Mouse (Mus musculus) G1E (cell line): Measurements from ENCODE around the gene Gm156.

Source experiments
- CTCF ChIP-seq: IDR thresholded peaks from 2 replicates; pipeline ENCODE4 v1.5.1; 2012; ENCODE audit warnings: low read depth, low read length, inconsistent platforms, mixed read lengths
- GATA1 ChIP-seq: IDR thresholded peaks from 2 replicates; pipeline ENCODE4 v1.6.1; 2012; ENCODE audit warnings: borderline replicate concordance, low read length, inconsistent platforms, mixed read lengths
- POLR2AphosphoS5 ChIP-seq: IDR thresholded peaks from 2 replicates; pipeline ENCODE4 v1.6.1; 2012; ENCODE audit warnings: low read depth, low read length, inconsistent platforms; ENCODE audit not compliant: insufficient replicate concordance

- TF ChIP-seq CTCF (no peak), POLR2AphosphoS5 (no peak), GATA1 (no peak)
Observed at GRCm38 (mm10) chr6:129825559-129825958, 41.5 kb upstream of the Gm156 start.
